Mouse (Mus musculus) midbrain, embryonic 15.5 days (tissue): Measurements from ENCODE around the gene Igfals. TPM values are rescaled to one million over a fixed set of nuclear protein-coding genes. Genes with fewer than 3 reads are reported as not detected.

Experiments used
- polyA plus RNA-seq: library from polyadenylated mRNA; unstranded; fragments of >200 nt; fragmentation: Nextera tagmentation; extraction: Ambion mirVana; gene quantifications from 2 replicates; pipeline ENCODE4 v1.2.1, GENCODE M21; 2015

Igfals gene
- polyA plus RNA-seq, 1 experiment from 2014 or later: 0.10 TPM

Other genes starting within 250 kb of the Igfals start
- 83.8 and 89.6 TPM in 2 replicates for gene Tsc2, start 233.4 kb upstream of the Igfals start, polyA plus RNA-seq
- 10.0 and 11.0 TPM in 2 replicates for gene Nthl1, start 233.3 kb upstream of the Igfals start, polyA plus RNA-seq
- gene Slc9a3r2, start 215.7 kb upstream of the Igfals start, polyA plus RNA-seq: 45.3 and 52.6 TPM in 2 replicates
- gene Npw, start 207.5 kb upstream of the Igfals start, polyA plus RNA-seq: 0.38 and 0.66 TPM in 2 replicates
- 21.9 and 22.9 TPM in 2 replicates for gene Zfp598, start 196.3 kb upstream of the Igfals start, polyA plus RNA-seq
- gene Syngr3, start 176.0 kb upstream of the Igfals start, polyA plus RNA-seq: 240 and 255 TPM in 2 replicates
- gene Gfer, start 169.8 kb upstream of the Igfals start, polyA plus RNA-seq: 36.2 and 39.2 TPM in 2 replicates
- 2.1 and 2.5 TPM in 2 replicates for gene Noxo1, start 169.8 kb upstream of the Igfals start, polyA plus RNA-seq
- gene Tbl3, start 158.3 kb upstream of the Igfals start, polyA plus RNA-seq: 71.4 and 72.1 TPM in 2 replicates
- not detected in 2 replicates for gene Rnf151, start 147.9 kb upstream of the Igfals start, polyA plus RNA-seq
- gene Rps2, start 147.9 kb upstream of the Igfals start, polyA plus RNA-seq: 706 and 744 TPM in 2 replicates
- 270 and 281 TPM in 2 replicates for gene Ndufb10, start 141.5 kb upstream of the Igfals start, polyA plus RNA-seq
- gene Rpl3l, start 138.2 kb upstream of the Igfals start, polyA plus RNA-seq: not detected in 2 replicates
- 16.5 and 19.8 TPM in 2 replicates for gene Msrb1, start 129.4 kb upstream of the Igfals start, polyA plus RNA-seq
- 0.25 TPM in 1 of 2 replicates, not detected in the other for gene Hs3st6, start 113.0 kb upstream of the Igfals start, polyA plus RNA-seq
- not detected in 2 replicates for gene Meiob, start 61.7 kb upstream of the Igfals start, polyA plus RNA-seq
- gene Hagh, start 25.9 kb upstream of the Igfals start, polyA plus RNA-seq: 61.5 and 66.8 TPM in 2 replicates
- gene Fahd1, start 15.6 kb upstream of the Igfals start, polyA plus RNA-seq: 19.1 TPM in 2 replicates
- gene Nubp2, start 20.4 kb downstream of the Igfals start, polyA plus RNA-seq: 61.2 and 65.7 TPM in 2 replicates
- 94.1 and 97.2 TPM in 2 replicates for gene Spsb3, start 20.6 kb downstream of the Igfals start, polyA plus RNA-seq
- gene Eme2, start 29.1 kb downstream of the Igfals start, polyA plus RNA-seq: 31.5 and 33.4 TPM in 2 replicates
- gene Mrps34, start 29.1 kb downstream of the Igfals start, polyA plus RNA-seq: 73.1 and 78.9 TPM in 2 replicates
- 79.7 and 82.3 TPM in 2 replicates for gene Nme3, start 30.5 kb downstream of the Igfals start, polyA plus RNA-seq
- 99.5 and 112 TPM in 2 replicates for gene Mapk8ip3, start 71.0 kb downstream of the Igfals start, polyA plus RNA-seq
- 102 and 103 TPM in 2 replicates for gene Jpt2, start 94.7 kb downstream of the Igfals start, polyA plus RNA-seq
- gene Cramp1l, start 149.8 kb downstream of the Igfals start, polyA plus RNA-seq: 6.3 and 7.1 TPM in 2 replicates
- gene Ift140, start 150.1 kb downstream of the Igfals start, polyA plus RNA-seq: 20.0 and 22.5 TPM in 2 replicates
- 12.6 and 13.0 TPM in 2 replicates for gene Tmem204, start 217.6 kb downstream of the Igfals start, polyA plus RNA-seq
- gene Telo2, start 250.0 kb downstream of the Igfals start, polyA plus RNA-seq: 57.8 and 67.0 TPM in 2 replicates